Mouse (Mus musculus) left cerebral cortex, adult 9 months (tissue): ENCODE data around the gene Strn4.

Experiments used
- DNase-seq, 2 experiments: peaks; one replicate each; pipeline ENCODE4 v3.0.0; 2022; ENCODE audit warnings: low spot score in 2 of 2

The Strn4 gene

GRCm38 (mm10) chr7:16841561-16842560, 26.2 kb downstream of the Strn4 start:
- DNase-seq: no peak

- peak; percentile 59 to 88 for DNase-seq
Measured at GRCm38 (mm10) chr7:16842645-16843063, 27.0 kb downstream of the Strn4 start, which contains the start of gene Prkd2. TSS of gene Prkd2 (plus strand) at chr7:16842902.

GRCm38 (mm10) chr7:16843441-16844171, 27.9 kb downstream of the Strn4 start:
- DNase-seq: no peak

- no peak for DNase-seq
Measured at GRCm38 (mm10) chr7:16844696-16845071, 29.0 kb downstream of the Strn4 start.

GRCm38 (mm10) chr7:16845072-16845819, 29.6 kb downstream of the Strn4 start:
- DNase-seq: no peak

GRCm38 (mm10) chr7:16845820-16846167, 30.1 kb downstream of the Strn4 start:
- no peak for DNase-seq

GRCm38 (mm10) chr7:16846775-16847174, 31.1 kb downstream of the Strn4 start:
- DNase-seq: no peak

- DNase-seq: no peak
Measured at GRCm38 (mm10) chr7:16847507-16847906, 31.8 kb downstream of the Strn4 start.

GRCm38 (mm10) chr7:16848579-16848978, 32.9 kb downstream of the Strn4 start:
- DNase-seq: peak in 1 of 2 experiments; percentile 79

GRCm38 (mm10) chr7:16851636-16852035, 35.9 kb downstream of the Strn4 start:
- DNase-seq: no peak

GRCm38 (mm10) chr7:16853302-16853831, 37.7 kb downstream of the Strn4 start:
- peak in 1 of 2 experiments; percentile 39 for DNase-seq

GRCm38 (mm10) chr7:16858336-16858735, 42.6 kb downstream of the Strn4 start:
- no peak for DNase-seq

- DNase-seq: peak in 1 of 2 experiments; percentile 64
Measured at GRCm38 (mm10) chr7:16859902-16860651, 44.4 kb downstream of the Strn4 start.

- no peak for DNase-seq
Measured at GRCm38 (mm10) chr7:16867488-16867887, 51.8 kb downstream of the Strn4 start.

GRCm38 (mm10) chr7:16869497-16869896, 53.8 kb downstream of the Strn4 start:
- DNase-seq: peak; percentile 96 to 97

GRCm38 (mm10) chr7:16871600-16871999, 55.9 kb downstream of the Strn4 start:
- no peak for DNase-seq

- DNase-seq: no peak
Measured at GRCm38 (mm10) chr7:16872478-16872877, 56.8 kb downstream of the Strn4 start.

GRCm38 (mm10) chr7:16873392-16873791, 57.7 kb downstream of the Strn4 start:
- no peak for DNase-seq

GRCm38 (mm10) chr7:16874190-16874589, 58.5 kb downstream of the Strn4 start:
- peak in 1 of 2 experiments; percentile 81 for DNase-seq

- DNase-seq: peak; percentile 100
Measured at GRCm38 (mm10) chr7:16874756-16875309, 59.1 kb downstream of the Strn4 start.

- no peak for DNase-seq
Measured at GRCm38 (mm10) chr7:16875310-16875325, 59.4 kb downstream of the Strn4 start, which contains the start of gene Dact3. TSS of gene Dact3 (plus strand) at chr7:16875317.
